Mouse (Mus musculus) ES-E14 (cell line): ENCODE results near the gene Kras. TPM values are rescaled to one million over a fixed set of nuclear protein-coding genes. Genes with fewer than 3 reads are reported as not detected.

Source experiments
- DNase-seq: peaks from one replicate; pipeline ENCODE4 v3.0.0-alpha.2; 2013; ENCODE audit warnings: low read depth, low spot score
- H3K27ac ChIP-seq: 2 replicates; pipeline ENCODE4 v1.5.1; 2012; ENCODE audit warnings: low read depth, mild to moderate bottlenecking, low read length, moderate library complexity, mixed read lengths; ENCODE audit not compliant: poor library complexity, insufficient read depth, severe bottlenecking
- H3K36me3 ChIP-seq: 2 replicates; pipeline ENCODE4 v1.6.1; 2012; ENCODE audit warnings: mild to moderate bottlenecking, low read length, moderate library complexity, mixed read lengths; ENCODE audit not compliant: control insufficient read depth, poor library complexity, insufficient read depth, severe bottlenecking
- H3K4me1 ChIP-seq, 2 experiments: fragments of 150-350 bp in 1 of 2; sonication (generic) in 1 of 2; 2 replicates each; pipeline ENCODE4 v1.6.1; 2012; ENCODE audit warnings: low read length in 2 of 2, mild to moderate bottlenecking in 1 of 2, mixed read lengths in 1 of 2; ENCODE audit not compliant: control insufficient read depth in 2 of 2, insufficient read depth in 2 of 2, poor library complexity in 1 of 2
- H3K4me3 ChIP-seq, 2 experiments: fragments of 150-350 bp in 1 of 2; sonication (generic) in 1 of 2; 2 replicates each; pipeline ENCODE4 v1.5.1; 2012; ENCODE audit warnings: low read length in 2 of 2, low read depth in 1 of 2, mild to moderate bottlenecking in 1 of 2, mixed read lengths in 1 of 2; ENCODE audit not compliant: insufficient read depth in 1 of 2, poor library complexity in 1 of 2, severe bottlenecking in 1 of 2
- H3K9ac ChIP-seq: 2 replicates; pipeline ENCODE4 v1.6.1; 2012; ENCODE audit warnings: low read depth, mild to moderate bottlenecking, low read length, mixed read lengths; ENCODE audit not compliant: poor library complexity, insufficient read depth, severe bottlenecking
- H3K9me3 ChIP-seq: fragments of 150-350 bp; sonication (generic); 2 replicates; pipeline ENCODE4 v1.6.1; 2012; ENCODE audit warnings: low read depth, mild to moderate bottlenecking, low read length; ENCODE audit not compliant: control insufficient read depth, insufficient read depth
- CHD2 ChIP-seq: IDR thresholded peaks from 2 replicates; pipeline ENCODE4 v1.6.1; 2014; ENCODE audit warnings: mild to moderate bottlenecking, low read depth, low read length, inconsistent platforms
- HCFC1 ChIP-seq: IDR thresholded peaks from 2 replicates; pipeline ENCODE4 v1.6.1; 2012; ENCODE audit warnings: low read length, inconsistent platforms, borderline replicate concordance; ENCODE audit not compliant: insufficient read depth
- MAFK ChIP-seq: IDR thresholded peaks from 2 replicates; pipeline ENCODE4 v1.6.1; 2014; ENCODE audit warnings: mild to moderate bottlenecking, low read depth, low read length, inconsistent platforms; ENCODE audit not compliant: insufficient read depth
- ZC3H11A ChIP-seq: IDR thresholded peaks from 2 replicates; pipeline ENCODE4 v1.6.1; 2012; ENCODE audit warnings: low read depth, mild to moderate bottlenecking, inconsistent platforms, low read length, borderline replicate concordance
- ZNF384 ChIP-seq: IDR thresholded peaks from 2 replicates; pipeline ENCODE4 v1.6.1; 2012; ENCODE audit warnings: low read depth, low read length, inconsistent platforms
- in situ Hi-C, 2 experiments: fragments of 600-800 bp; cut with MboI; formaldehyde crosslinking; loops; one replicate each; pipeline ENCODE4 v1.15.1; 2025; ENCODE audit warnings: low sequenced_read_pairs in 2 of 2, inconsistent platforms in 1 of 2; ENCODE audit not compliant: unreplicated experiment in 2 of 2
- total RNA-seq: library from RNA; depleted of rRNA; stranded (reverse); fragments of 300-350 nt; gene quantifications from 2 replicates; pipeline ENCODE4 v1.2.3, GENCODE M21; 2012

Gene Kras
- total RNA-seq, 1 experiment = 32.0 TPM

- in situ Hi-C loops = loop anchor here (10.0 to 25.0 kb wide), 2 partner anchors 126 to 133 kb away; no protein-coding TSS in a partner anchor
- H3K27ac ChIP-seq = peak overlapping the region; percentile 99
- H3K36me3 ChIP-seq = no peaks in the 10 kb centered on the region; the same call in none of the 2 replicates
- TF ChIP-seq MAFK (peak; percentile 34; the same call in 1 of the 2 replicates), ZNF384 (no peak), CHD2 (no peak), ZC3H11A (no peak)
- H3K9ac ChIP-seq = peak overlapping the region; percentile 96
- H3K4me3 ChIP-seq = peak overlapping the region; percentile 79 to 88
- peak; percentile 86 for DNase-seq
- peaks cover 0 to 5% of the 10 kb centered on the region in 2 experiments; a peak in 2 of 4 replicates for H3K4me1 ChIP-seq
- no peaks in the 10 kb centered on the region for H3K9me3 ChIP-seq
These were observed 38.4 kb downstream of the Kras start for GRCm38 (mm10) chr6:145211376-145212305.

GRCm38 (mm10) chr6:145210816-145211338 lies 39.2 kb downstream of the Kras start, which contains the start of the genes Casc1 and Etfrf1:
Gene Casc1, minus strand, starts transcription at chr6:145211005.
Gene Etfrf1, plus strand, starts transcription at chr6:145211134.
- Histone ChIP-seq H3K36me3 (no peaks in the 10 kb centered on the region; the same call in none of the 2 replicates), H3K27ac (peak within 1 kb of the TSS; percentile 99), H3K4me1 (peaks cover 0 to 5% of the 10 kb centered on the region in 2 experiments; a peak in 2 of 4 replicates), H3K4me3 (peak within 1 kb of the TSS; percentile 79 to 88), H3K9ac (peak within 1 kb of the TSS; percentile 96), H3K9me3 (no peaks in the 10 kb centered on the region)
- peak; percentile 100 for DNase-seq
- TF ChIP-seq HCFC1 = peak; percentile 53; the same call in 1 of the 2 replicates
- TF ChIP-seq ZC3H11A = no peak
- in situ Hi-C loops = loop anchor here (10.0 to 25.0 kb wide), 2 partner anchors 126 to 134 kb away; no protein-coding TSS in a partner anchor

GRCm38 (mm10) chr6:145210056-145210680 lies 39.9 kb downstream of the Kras start:
- DNase-seq = no peak
- in situ Hi-C loops = loop anchor here (10.0 to 25.0 kb wide), 2 partner anchors 127 to 135 kb away; no protein-coding TSS in a partner anchor
- H3K4me3 ChIP-seq = peak overlapping the region; percentile 56 to 59
- no peak overlapping the region for H3K9ac ChIP-seq
- peaks cover 0 to 5% of the 10 kb centered on the region in 2 experiments; a peak in 2 of 4 replicates for H3K4me1 ChIP-seq
- no peak for TF ChIP-seq CHD2
- TF ChIP-seq HCFC1 = no peak
- TF ChIP-seq ZNF384 = no peak
- no peaks in the 10 kb centered on the region for H3K9me3 ChIP-seq
- H3K36me3 ChIP-seq = no peaks in the 10 kb centered on the region; the same call in 1 of the 2 replicates
- H3K27ac ChIP-seq = no peak overlapping the region

- no peak for TF ChIP-seq ZNF384
- TF ChIP-seq CHD2 = no peak
- TF ChIP-seq ZC3H11A = no peak
- no peak for TF ChIP-seq MAFK
- no peak for TF ChIP-seq HCFC1
- no peak for DNase-seq
- no peaks in the 10 kb centered on the region for H3K36me3 ChIP-seq
- in situ Hi-C loops = loop anchor here in 1 of 2 experiments (25.0 kb wide), 1 partner anchor 132 kb away; no protein-coding TSS in a partner anchor
- no peak overlapping the region for H3K4me3 ChIP-seq
- H3K4me1 ChIP-seq = no peaks in the 10 kb centered on the region
- no peak overlapping the region for H3K27ac ChIP-seq
- H3K9me3 ChIP-seq = no peaks in the 10 kb centered on the region
- no peak overlapping the region for H3K9ac ChIP-seq
These were observed 44.9 kb downstream of the Kras start for GRCm38 (mm10) chr6:145205142-145205541.
